Mouse (Mus musculus) kidney, adult 9 months (tissue): ENCODE measurements around the gene Fat3.

Experiments used
- DNase-seq: peaks from one replicate; pipeline ENCODE4 v3.0.0; 2022

Gene Fat3

DNA sequence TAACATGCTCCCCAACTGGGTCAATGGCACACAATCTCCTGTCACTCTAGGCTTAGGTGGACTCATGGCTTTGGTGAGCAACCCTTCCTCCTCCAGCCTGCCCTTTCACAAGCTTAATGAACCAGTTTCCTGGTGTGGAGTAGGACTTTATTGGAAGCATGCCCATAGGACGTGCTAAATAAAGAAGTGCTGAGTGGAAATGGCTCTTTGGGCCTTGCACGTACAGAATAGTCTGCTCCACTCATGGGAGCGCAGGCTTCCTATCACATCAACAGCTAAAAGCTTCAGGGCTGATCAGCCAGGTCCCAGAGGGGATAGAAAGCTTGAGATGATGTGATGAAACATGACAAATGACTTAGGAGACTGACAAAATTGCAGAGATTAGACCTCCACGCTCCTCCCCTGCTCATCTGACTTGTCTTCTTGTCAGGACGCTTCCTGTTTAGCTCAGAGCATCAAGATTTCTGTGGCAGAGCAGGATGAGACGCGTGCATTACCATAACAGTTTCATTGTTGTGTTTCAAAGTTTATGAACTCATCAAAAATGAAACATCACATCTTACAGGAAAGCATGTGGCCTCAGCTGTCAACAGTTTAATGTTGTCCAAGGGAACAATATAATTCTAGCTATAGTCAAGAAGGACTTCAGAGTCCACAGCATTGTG is 386.1 kb downstream of the Fat3 start:
- DNase-seq = peak; percentile 17

DNA sequence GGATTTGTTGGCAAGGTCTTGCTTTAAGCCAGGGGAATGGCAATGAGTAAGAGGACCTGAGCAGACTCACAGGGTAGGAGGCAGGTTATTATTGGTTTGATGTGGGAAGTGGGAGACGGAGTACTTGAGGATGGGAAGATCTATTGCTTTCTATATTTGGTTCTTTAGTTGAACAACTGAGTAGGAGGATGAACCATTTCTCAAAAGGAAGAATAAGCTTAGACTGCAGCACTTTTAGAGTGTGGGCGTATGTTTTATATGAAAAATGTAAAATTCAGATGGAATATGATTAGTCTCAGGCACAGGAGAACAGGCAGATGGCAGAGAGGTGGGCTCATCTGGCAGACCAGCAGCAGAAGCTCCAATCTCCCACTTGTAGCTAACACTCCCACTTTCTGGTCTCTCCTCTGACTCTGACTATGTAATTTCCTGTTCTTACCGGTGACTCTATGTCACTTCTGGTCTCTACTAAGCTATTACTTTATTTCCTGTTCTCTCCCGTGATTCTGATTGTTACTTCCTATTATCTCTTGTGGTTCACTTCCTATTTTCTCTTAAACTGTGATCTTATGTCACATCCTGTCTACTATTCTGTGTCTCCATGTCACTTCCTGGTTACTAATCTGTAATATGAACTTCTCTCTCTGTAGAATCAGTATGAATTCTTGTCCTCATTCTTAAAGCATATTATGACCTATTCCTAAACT is 387.0 kb downstream of the Fat3 start:
- DNase-seq = peak; percentile 3

DNA sequence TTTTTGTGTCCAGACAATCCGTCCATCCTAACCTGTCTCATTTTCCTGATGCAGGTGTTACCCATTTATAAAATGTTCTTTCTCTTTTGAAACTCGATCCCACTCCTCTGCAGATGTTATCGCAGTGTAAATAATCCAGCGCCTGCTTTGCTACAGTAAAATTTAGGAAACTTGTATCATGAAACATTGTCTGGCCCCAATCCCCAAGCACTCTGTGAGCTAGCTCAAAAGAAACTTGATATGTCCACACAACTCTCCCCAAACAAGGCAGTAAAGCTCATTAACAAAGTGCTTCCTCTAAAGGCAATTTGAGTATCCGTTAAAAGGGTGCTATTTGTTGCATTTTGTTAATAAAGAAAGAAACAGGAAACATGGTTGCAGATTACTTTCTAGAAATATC is 393.2 kb downstream of the Fat3 start:
- DNase-seq = no peak

DNA sequence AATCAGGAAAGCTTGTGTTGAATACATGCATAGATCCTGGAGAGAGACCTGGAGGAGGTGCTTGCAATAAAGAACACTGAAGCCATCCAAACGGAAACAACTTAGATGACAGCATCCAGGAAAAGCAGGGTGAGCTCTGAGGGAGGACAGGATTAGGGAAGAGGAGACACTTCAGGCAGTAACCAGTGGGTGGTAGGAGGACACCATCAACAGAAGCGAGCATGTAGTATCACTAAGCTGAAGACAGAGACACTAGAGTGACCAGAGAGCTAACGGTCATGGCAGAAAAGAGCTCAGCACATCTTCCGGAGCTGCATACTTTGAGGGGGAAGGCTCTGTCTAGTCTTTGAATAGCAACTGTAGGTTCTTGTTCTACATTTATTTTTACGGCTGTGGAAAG is 393.7 kb downstream of the Fat3 start:
- no peak for DNase-seq

DNA sequence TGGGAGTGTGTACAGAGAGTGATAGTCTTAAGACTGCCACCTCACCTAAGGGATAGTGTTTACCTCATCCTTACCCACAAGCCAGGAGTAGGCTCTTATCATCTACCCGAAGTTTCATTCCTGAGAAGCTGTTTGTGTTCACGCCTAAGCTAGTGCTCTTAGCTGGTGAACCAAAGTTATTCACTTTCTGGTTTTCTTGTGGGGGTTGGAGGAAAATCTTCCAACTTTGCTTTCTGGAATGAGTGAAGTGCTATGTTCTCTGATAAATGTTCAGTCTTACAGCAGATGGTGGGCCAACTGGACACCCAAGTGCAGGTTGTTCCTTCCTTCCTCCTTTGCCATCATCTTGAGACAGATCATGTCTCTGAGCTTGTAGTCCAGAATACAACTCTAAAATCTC is 402.5 kb downstream of the Fat3 start:
- no peak for DNase-seq

DNA sequence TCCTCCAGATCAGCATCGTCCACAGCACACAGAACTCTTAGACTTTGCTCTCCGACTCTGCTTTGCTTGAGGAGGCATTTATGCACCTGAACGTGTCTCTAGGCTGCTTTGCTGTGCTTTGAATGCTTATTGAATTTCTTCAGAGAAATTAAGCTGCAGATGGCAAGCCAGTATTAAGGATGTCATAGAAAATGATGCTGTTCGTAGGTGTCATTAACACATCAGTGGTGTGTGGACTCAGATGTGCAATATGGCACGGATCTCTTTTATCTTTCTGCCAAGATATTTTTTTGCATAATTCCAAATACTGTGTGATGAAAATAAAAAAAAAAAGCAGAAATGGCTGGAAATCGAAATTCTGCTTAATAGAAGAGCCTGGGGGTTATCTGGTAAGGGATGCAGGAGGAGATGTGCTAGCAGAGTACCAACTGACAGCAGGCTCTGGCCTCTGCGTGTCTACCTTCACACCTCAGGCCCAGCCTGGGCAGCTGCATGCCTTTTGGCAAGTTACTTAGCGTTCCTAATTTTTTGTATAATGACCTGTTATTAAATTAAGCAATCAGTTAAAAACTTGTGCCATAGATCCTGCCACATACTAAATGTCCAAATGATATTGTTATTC is 407.9 kb downstream of the Fat3 start:
- no peak for DNase-seq

DNA sequence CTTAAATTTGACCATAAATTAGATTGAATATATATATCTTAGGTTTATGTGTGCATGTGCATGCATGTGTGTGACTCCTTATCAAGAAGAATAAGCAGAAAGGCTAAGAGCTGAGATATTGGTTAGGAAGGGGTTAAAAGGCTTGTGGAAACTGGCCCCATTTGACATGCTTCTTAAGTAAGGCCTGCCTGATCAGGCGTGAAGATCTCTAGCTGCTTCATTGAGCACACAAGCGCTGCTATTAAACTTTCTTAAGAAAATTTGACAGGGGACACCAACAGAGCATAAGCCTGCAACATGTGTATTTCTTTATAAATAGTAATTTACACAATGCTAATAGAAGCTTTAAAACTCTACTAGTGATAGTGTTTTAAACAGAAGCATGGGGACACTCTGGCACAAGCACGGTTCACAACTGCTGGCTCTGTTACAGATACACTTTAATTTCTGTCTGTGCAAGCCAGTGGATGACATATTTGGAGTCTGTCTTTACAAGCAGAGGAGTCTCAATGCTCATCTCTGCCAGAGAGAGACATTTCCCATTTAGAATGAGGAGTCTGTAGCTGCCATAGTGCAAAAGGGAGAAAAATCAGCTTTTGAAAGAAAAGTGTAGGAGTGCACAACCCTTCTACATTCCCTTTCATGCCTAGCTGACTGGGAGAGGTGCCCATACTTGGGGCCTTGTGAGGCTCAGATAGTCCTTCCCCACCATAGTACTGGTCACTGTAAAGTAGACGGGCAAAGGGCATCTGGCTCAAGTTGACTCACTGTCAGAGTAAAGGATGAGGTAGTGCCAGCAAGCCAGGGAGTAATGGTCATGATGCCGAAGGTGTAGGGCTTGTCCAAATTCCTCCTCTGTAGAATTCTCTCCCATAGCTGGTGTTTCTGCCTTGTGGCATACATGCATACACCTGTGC is 408.8 kb downstream of the Fat3 start:
- DNase-seq = peak; percentile 20

DNA sequence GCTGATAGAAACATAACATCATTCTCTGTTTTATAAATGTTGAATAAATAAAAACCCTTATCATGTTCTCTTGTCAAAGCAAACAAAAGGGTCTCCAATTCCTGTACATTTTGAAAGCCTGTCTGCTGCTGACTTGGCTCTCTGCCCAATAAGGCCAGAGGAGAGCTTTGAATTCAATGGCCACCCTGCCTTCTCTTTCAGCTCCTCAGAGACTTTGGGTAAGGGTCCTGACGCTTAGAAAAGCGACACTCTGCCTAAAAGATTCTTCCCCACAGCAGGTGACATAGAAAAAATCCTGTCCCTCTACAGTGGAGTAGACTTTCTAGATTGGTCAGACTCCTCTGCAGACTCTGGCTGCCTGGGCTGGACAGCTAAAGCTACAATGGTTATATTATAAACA is 421.8 kb downstream of the Fat3 start:
- DNase-seq = no peak

DNA sequence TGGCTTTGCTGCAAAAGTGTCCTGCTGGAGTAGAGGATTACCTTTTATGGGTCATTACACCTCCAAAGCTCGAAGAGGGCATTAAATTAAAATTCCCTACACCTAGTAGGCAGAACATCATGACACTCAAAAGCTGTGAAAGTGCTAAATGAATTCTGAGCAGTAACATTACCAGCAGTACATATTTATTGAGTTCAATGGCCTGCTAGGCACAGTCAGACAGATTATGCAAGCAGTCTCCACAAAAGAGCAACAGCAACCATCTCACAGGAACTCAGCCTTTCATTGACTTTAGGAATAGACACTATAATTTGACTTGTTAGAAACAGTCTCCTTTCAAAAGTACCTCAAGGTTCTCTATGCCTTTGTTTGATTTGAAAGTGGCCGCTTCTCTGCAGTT is 426.4 kb downstream of the Fat3 start:
- DNase-seq = no peak

DNA sequence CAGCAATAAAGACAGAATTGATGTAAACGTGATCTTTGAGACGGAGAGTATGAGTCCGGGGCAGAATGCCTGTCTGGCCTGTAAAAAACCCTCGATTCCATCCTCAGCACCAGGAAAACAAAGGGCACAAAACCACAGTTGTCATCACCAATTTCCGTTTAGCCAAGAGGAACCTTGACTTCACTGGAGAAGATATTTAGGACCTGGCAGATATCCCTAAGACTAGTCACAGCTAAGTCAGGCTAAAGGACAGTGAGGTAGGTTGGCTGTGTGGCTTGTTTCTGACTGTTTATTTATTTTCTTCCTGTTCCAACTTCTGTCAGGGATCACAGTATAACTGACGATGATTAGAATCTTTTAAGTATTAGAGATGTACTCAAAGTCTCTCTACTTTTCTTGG is 427.0 kb downstream of the Fat3 start:
- DNase-seq = no peak

DNA sequence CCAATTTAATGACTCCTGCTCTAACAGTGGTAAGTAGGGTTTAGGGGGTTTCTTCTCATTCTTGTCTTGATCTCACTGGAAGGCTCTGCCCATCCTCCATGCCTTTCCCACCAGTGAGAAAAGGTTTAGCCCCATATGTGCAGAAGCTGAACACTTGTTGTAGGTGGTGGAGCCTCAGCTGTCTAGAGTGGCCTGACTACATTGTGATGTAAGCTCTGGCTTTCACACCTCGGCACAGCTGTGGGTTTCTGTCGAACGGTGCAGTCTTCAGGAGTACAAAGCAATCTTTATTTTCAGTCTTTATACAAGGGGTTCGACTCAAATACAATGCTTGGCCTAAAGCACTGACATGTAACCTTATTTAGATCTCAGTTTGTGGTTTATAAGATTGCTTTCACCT is 437.6 kb downstream of the Fat3 start:
- no peak for DNase-seq

DNA sequence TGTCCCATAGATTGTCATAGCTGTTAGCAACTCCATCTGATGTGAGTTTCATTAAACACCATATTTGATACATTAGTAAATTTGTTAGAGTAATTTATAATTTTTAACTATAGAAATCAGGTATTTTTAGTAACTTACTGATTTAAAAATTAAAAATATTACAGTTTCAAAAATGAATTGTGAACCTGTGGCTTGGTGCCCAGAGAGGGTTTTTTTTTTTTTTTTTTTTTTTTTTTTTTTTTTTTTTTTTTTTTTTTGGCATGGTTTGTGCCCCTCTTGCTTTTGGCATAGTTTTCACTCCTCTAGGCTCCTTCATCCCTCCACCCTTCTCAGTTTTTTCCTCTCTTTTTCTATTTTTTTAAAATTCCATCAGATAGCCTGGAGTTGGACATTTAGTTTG is 438.6 kb downstream of the Fat3 start:
- no peak for DNase-seq

DNA sequence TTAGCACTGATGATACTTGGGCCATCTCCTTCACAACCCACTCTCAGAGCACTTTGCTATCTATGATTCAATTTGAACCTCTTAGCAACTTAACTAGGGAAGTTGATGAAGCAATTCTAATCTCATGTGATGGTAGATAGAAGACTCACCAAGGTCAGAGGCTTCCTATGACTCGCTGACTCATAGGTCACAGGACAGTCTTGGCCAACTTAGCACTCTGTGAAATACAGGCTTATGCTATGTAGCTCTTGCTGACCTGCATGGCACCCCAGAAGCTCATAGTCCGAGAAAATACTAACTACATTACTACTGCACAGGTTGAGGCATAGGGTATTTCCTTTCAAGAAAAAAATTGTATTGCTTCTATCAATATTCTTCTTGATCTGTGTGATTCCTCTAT is 454.4 kb downstream of the Fat3 start:
- DNase-seq = no peak

DNA sequence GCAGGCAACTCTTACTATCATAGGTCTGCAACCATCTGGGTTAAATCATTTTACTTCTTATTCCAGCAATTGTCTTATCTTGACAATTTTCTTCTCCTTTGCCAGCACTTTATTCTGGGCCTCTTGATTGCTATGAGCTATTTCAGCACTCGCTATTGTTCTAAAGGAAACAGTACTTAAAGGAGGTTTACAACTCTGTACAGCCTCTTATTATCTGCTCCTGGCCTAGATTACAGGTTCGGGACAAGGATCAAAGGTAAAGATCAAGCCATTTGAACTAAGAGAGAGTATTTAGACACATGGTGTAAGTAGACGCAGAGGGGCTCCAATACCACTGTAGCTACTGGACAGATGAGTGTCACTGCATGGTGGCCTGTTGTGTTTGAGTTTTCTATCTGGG is 463.7 kb downstream of the Fat3 start:
- DNase-seq = no peak

DNA sequence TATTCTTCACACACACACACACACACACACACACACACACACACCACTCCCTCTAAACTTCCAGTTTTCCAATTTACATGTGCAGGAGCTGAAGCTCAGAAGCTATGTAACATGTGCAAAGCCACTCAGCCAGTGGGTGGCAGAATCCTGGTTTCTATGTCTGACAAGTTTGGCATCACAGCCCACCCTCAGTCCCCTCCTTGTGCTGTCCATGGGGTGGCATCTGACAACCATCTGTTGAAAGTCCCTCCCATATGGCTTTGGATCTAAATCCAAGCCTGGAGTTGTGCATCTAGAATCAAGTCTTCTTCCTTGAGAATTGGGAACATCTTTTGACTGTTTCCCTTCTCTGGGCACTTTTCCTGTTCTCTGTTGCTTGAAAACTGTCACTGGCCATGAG is 464.7 kb downstream of the Fat3 start:
- DNase-seq = no peak

DNA sequence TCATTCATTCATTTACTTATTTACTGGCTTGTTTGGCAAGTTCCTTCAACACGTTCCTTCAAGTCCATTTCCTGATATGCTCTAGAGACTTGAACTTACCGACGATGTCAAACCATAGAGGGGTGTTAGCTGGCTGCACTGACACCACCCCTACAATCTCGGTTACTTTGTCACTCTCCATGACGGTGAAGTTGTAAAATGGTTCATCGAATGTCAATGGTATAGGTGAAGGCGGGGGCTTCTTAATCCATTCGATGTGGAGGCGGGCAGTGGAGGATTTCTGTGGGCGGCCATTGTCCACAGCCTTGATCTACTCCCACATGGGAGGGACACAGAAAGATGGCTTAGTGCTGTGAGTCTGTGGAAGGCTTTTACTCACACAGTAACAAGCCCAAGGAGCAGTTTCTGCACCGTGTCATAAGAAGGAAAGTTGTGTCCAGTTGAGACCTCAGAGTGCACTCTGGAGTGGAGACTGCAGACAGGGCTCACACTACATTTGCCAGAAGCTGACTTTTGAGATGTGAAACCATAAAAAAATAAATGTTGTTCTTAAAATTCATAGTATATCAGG is 471.3 kb downstream of the Fat3 start:
- DNase-seq = no peak

DNA sequence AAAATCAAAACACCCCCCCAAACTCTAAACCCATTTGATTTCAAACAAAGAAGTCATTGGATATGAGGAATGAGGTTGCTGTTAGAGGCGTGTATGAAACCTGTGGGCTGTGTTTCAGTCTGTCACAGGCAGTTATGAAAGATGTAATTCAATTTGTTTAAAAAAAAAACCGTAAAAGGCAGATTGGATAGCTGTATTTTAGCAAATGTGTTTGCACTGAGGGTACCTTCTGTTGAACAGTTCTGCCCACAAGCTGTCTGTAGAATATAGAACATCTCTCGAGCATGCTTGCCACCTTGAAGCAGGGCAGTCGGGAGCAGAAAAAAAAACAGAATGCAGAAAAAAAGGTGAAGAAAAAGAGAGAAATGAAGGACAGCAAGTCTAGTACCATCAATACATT is 472.0 kb downstream of the Fat3 start:
- DNase-seq = no peak

DNA sequence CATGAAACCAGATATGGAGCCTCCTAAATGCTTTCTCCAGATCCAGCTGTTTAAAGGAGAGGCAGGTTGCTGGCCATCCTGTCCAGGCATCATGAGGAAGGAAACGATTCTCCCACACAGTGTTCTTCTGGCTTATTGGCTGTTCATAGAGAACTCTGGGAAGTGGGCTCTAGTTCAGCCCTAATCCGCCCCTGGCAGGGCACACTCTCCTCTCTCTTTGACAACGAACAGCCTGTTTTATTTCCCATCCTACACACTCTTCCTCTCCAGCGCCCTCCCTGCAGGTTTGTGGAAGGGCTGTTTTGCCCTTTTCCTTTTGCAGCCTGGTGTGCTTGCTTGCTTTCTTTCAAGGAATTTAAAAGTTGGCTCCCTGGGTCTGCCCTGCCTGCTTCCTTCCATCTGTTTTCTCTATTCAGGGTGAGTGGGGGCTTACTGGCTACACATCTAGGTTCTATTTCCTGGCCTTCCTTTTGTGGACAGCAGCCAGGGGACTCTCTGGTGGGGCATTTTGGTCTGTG is 472.6 kb downstream of the Fat3 start:
- DNase-seq = no peak

DNA sequence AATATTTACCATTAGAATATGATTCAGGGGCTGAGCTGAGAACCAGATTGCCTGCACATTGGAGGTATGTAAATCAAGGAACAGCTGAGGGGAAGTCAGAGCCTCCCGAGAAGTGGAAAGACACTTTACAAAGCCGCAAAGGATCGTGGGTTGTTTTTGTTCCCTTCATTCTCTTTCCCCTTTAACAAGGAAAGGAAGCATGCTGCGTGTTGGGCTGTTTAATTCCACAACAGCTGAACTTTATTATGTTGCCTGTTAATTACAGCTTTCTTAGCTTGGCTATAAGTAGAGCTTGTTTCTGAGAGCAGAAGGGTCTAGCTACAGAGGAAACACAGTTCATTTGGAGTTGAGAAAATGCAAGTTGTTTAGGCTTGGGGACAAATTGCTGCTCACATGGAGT is 475.0 kb downstream of the Fat3 start:
- DNase-seq = no peak

DNA sequence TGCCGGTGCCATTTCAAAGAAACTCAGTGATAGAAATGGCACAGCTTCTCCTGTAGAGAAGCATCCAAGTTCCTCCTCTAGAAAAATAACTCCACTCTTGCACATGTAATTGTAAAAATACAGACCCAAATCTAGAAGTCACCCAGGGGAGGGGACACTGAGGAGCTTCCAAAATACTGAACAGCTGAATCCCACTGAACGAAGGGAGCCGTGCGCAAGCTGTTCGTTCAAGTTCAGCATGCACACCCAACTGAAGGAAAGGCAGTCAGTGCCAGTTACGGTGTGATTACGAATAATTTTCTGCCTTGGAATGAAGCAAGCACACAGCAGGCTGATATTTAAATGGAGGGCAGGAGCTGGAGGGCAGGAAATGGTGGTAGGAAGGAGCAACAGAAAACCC is 476.4 kb downstream of the Fat3 start:
- DNase-seq = no peak

DNA sequence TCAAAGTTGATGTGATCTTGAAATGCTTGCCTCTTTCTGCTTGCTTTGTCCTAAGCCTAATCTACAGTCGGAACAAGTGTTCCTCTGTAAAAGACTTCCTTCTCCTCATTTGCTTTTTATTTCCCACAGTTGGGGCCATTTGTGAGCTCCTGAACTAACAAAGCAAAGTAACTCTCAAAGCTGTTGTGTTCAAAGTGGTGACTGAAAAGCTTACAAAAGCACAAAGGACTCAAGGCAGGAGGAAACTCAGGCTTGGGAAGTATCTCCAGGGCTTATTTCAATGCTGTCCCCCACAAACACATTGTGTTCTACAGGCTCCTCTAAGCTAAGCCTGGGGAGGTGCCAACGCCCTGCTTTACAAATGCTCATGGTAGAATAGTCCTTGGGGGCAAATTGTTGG is 487.0 kb downstream of the Fat3 start:
- DNase-seq = no peak

DNA sequence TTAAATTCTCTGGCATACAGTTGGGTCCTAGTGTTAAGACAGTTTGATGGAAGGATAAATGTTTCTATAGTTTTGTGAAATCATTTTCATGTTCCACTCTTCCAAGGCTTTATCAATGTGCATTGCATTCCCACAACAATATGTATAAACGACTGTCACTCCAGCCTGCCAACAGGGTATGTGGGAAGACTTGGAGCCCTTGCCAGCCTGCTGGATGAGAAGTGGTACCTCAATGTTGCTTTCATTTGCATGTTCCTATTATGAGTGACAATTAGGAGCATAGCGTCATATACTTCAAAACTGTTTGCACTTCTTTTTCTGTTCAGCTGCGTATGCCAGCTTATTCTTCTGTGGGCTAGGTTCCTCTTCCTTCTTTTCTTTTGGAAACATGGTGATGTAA is 489.7 kb downstream of the Fat3 start:
- DNase-seq = no peak

DNA sequence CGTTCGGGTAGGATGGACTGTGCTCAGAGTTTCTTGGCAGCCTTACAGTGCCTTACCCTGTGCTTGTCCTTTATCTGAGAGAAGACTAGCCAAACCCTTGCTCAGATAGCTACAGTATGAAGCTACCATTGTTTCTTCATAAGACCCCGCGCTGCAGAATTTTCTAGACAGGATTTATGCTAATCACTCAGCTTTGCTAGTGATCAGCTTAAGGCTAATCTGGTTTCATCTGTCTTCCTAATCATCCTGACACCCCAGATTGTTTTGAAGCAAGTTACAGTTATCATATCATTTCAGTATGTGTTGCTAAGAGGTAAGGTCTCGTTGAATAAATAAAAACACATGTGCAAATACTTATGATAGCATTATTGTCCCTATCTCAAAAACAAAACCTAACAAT is 493.6 kb downstream of the Fat3 start:
- DNase-seq = no peak
